Mouse (Mus musculus) heart, embryonic 11.5 days (tissue): ENCODE data around the gene Mbnl2. TPM values are rescaled to one million over a fixed set of nuclear protein-coding genes. Genes with fewer than 3 reads are reported as not detected.
"Not testable (repeated sequence)": the region's sequence is repeated elsewhere in the genome, so short reads cannot be mapped to it uniquely, and the experiment has no call there.

ENCODE experiments used
- ATAC-seq: fragments of 200-750 bp; cut with Nextera tagmentation; replicated peaks from 2 replicates; pipeline ENCODE4 v1.8.0; 2017; ENCODE audit warnings: moderate library complexity; ENCODE audit not compliant: insufficient number of reproducible peaks, low FRiP score, low TSS enrichment
- H3K27ac ChIP-seq: fragments of 300-500 bp; sonication (generic); 2 replicates; pipeline ENCODE4 v1.5.1; 2014; ENCODE audit warnings: mild to moderate bottlenecking, low read depth, low read length
- H3K27me3 ChIP-seq: fragments of 300-500 bp; sonication (generic); 2 replicates; pipeline ENCODE4 v1.6.1; 2014; ENCODE audit warnings: mild to moderate bottlenecking, low read length, mixed read lengths; ENCODE audit not compliant: control insufficient read depth, insufficient read depth
- H3K36me3 ChIP-seq: fragments of 300-500 bp; sonication (generic); 2 replicates; pipeline ENCODE4 v1.6.1; 2014; ENCODE audit warnings: mild to moderate bottlenecking, low read length, moderate library complexity, mixed read lengths; ENCODE audit not compliant: control insufficient read depth, insufficient read depth
- H3K4me1 ChIP-seq: fragments of 300-500 bp; sonication (generic); 2 replicates; pipeline ENCODE4 v1.6.1; 2014; ENCODE audit warnings: low read length; ENCODE audit not compliant: control insufficient read depth, insufficient read depth
- H3K4me2 ChIP-seq: fragments of 300-500 bp; sonication (generic); 2 replicates; pipeline ENCODE4 v1.6.1; 2014; ENCODE audit warnings: mild to moderate bottlenecking, moderate library complexity
- H3K4me3 ChIP-seq: fragments of 300-500 bp; sonication (generic); 2 replicates; pipeline ENCODE4 v1.5.1; 2014; ENCODE audit warnings: low read depth, low read length
- H3K9ac ChIP-seq: fragments of 300-500 bp; sonication (generic); 2 replicates; pipeline ENCODE4 v1.6.1; 2014; ENCODE audit warnings: mild to moderate bottlenecking, low read depth, low read length, moderate library complexity
- H3K9me3 ChIP-seq: fragments of 300-500 bp; sonication (generic); replicated peaks from 2 replicates; pipeline ENCODE4 v1.6.1; 2016; ENCODE audit warnings: low read length; ENCODE audit not compliant: control insufficient read depth
- WGBS: fragments of 180-500 bp; shearing (Covaris S2); extraction: QIAGEN DNeasy Blood & Tissue Kit; methylation state at CpG from one replicate; pipeline ENCODE4 v1.1.7; 2014; ENCODE audit not compliant: insufficient replicate concordance; 5-methylcytosine and 5-hydroxymethylcytosine counted together
- polyA plus RNA-seq: library from polyadenylated mRNA; unstranded; fragments of >200 nt; fragmentation: Nextera tagmentation; extraction: Ambion mirVana; gene quantifications from 2 replicates; pipeline ENCODE4 v1.2.1, GENCODE M21; 2014

Mbnl2 gene
- polyA plus RNA-seq, 1 experiment from 2014 or later = 107 TPM

DNA sequence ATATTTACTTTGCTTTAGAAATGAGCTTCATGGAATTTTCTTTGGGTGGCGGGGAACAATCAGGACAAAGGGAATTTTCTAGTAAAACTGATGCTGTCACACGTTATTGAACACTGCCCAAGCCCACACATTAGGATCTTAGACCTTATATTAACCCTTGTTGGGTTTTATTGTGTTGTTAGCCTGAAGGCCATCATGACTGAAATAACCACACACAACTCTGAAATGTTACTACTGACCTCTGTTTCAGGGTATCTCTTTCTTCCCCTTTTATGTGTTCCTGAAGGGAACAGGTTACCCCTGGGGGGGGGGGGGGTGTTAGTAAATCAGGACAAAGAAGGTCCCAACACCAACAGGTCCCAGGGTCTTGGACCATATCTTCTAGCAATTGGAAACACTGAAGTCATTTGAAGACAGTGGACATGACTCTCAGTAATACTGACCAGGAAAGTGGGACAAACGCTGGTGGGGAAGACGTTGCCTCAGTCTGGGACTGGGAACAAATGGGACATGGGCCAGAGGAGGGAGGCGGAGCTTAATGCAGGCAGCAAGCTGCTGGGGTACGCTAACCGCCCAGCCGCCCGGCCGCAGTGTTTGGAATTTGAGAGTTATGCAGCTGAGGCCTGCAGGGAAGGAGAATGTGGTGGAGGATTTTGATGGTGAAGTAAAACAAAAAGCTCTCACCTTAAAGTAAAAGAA, 80.4 kb downstream of the Mbnl2 start:
- Histone ChIP-seq H3K36me3 (peaks cover 2% of the 10 kb centered on the region; the same call in 1 of the 2 replicates), H3K27me3 (no peaks in the 10 kb centered on the region), H3K9me3 (no peaks in the 10 kb centered on the region), H3K4me3 (no peak overlapping the region), H3K27ac (peak overlapping the region; percentile 87), H3K4me1 (peaks cover 40% of the 10 kb centered on the region), H3K4me2 (peak overlapping the region; percentile 54), H3K9ac (no peak overlapping the region)
- WGBS = 73% methylated on average over 10 of the region's 10 CpGs
- no peak for ATAC-seq

- peaks cover 2% of the 10 kb centered on the region; the same call in 1 of the 2 replicates for H3K36me3 ChIP-seq
- H3K27me3 ChIP-seq = no peaks in the 10 kb centered on the region
- ATAC-seq = no peak
- WGBS = 93% methylated on average over 19 of the region's 19 CpGs
- H3K9ac ChIP-seq = no peak overlapping the region
- H3K4me1 ChIP-seq = peaks cover 38% of the 10 kb centered on the region
- H3K4me3 ChIP-seq = no peak overlapping the region
- H3K27ac ChIP-seq = no peak overlapping the region
- no peak overlapping the region for H3K4me2 ChIP-seq
- H3K9me3 ChIP-seq = no peaks in the 10 kb centered on the region
Measured at GRCm38 (mm10) chr14:120357321-120358070, 82.0 kb downstream of the Mbnl2 start.

GRCm38 (mm10) chr14:120359608-120360007, 84.1 kb downstream of the Mbnl2 start:
- H3K4me1 ChIP-seq = peaks cover 30% of the 10 kb centered on the region
- 93% methylated on average over 8 of the region's 8 CpGs for WGBS
- not testable (repeated sequence) for H3K36me3 ChIP-seq, H3K4me2 ChIP-seq, H3K9ac ChIP-seq, H3K27me3 ChIP-seq, H3K27ac ChIP-seq, H3K4me3 ChIP-seq, H3K9me3 ChIP-seq, ATAC-seq

GRCm38 (mm10) chr14:120361121-120361520, 85.7 kb downstream of the Mbnl2 start:
- Histone ChIP-seq H3K4me1 (peaks cover 17% of the 10 kb centered on the region), H3K4me2 (no peak overlapping the region), H3K27ac (no peak overlapping the region), H3K36me3 (peaks cover 2% of the 10 kb centered on the region; the same call in 1 of the 2 replicates), H3K9me3 (no peaks in the 10 kb centered on the region), H3K27me3 (no peaks in the 10 kb centered on the region), H3K4me3 (no peak overlapping the region), H3K9ac (no peak overlapping the region)
- no peak for ATAC-seq
- 85% methylated on average over 6 of the region's 6 CpGs for WGBS

GRCm38 (mm10) chr14:120362409-120362992, 87.0 kb downstream of the Mbnl2 start:
- ATAC-seq = peak; percentile 72; the same call in 1 of the 2 replicates
- 66% methylated on average over 8 of the region's 8 CpGs for WGBS
- peak overlapping the region; percentile 43 for H3K27ac ChIP-seq
- peaks cover 2% of the 10 kb centered on the region; the same call in 1 of the 2 replicates for H3K36me3 ChIP-seq
- H3K4me1 ChIP-seq = peaks cover 12% of the 10 kb centered on the region
- no peak overlapping the region for H3K4me3 ChIP-seq
- no peaks in the 10 kb centered on the region for H3K9me3 ChIP-seq
- H3K9ac ChIP-seq = no peak overlapping the region
- H3K4me2 ChIP-seq = no peak overlapping the region
- H3K27me3 ChIP-seq = no peaks in the 10 kb centered on the region

GRCm38 (mm10) chr14:120363090-120363818, 87.8 kb downstream of the Mbnl2 start:
- peaks cover 13% of the 10 kb centered on the region for H3K4me1 ChIP-seq
- no peaks in the 10 kb centered on the region for H3K27me3 ChIP-seq
- ATAC-seq = 0 out of 2 replicates have a peak, but pooled peaks have one; percentile 22
- no peak overlapping the region for H3K4me2 ChIP-seq
- H3K36me3 ChIP-seq = peaks cover 2% of the 10 kb centered on the region; the same call in 1 of the 2 replicates
- WGBS = 61% methylated on average over 8 of the region's 8 CpGs
- H3K4me3 ChIP-seq = no peak overlapping the region
- H3K27ac ChIP-seq = peak overlapping the region; percentile 43
- H3K9ac ChIP-seq = no peak overlapping the region
- H3K9me3 ChIP-seq = no peaks in the 10 kb centered on the region

DNA sequence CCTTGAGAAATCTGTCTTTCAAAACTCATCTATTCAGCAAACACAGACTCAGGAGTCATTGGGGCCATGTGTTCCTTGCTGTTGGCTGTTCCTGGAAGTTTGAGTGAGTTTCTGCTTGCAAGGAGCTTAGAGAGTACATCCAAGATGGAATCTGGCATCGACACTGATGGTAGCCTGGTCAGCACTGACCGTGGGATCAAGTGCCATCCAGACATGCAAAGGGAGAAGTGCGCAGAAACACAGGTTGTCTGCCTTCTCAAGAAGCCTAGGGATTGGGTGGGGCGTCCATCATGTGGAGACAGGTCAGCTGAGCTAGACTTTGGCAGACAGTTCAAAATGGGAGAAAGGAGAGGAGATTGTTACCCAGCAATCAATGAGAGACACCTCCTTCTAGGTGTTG, 89.6 kb downstream of the Mbnl2 start:
- WGBS = 83% methylated on average over 4 of the region's 4 CpGs
- no peak for ATAC-seq
- Histone ChIP-seq H3K27me3 (no peaks in the 10 kb centered on the region), H3K9me3 (no peaks in the 10 kb centered on the region), H3K4me2 (no peak overlapping the region), H3K4me1 (peaks cover 30% of the 10 kb centered on the region), H3K36me3 (no peaks in the 10 kb centered on the region), H3K4me3 (no peak overlapping the region), H3K27ac (no peak overlapping the region), H3K9ac (no peak overlapping the region)

- ATAC-seq = no peak
- WGBS = 80% methylated on average over 8 of the region's 8 CpGs
Measured at GRCm38 (mm10) chr14:120366962-120367361, 91.5 kb downstream of the Mbnl2 start.

More at GRCm38 (mm10) chr14:120366962-120367361, 91.5 kb downstream of the Mbnl2 start:
- Histone ChIP-seq H3K9me3 (no peaks in the 10 kb centered on the region), H3K36me3 (no peaks in the 10 kb centered on the region), H3K27ac (no peak overlapping the region), H3K4me2 (no peak overlapping the region), H3K4me1 (peaks cover 40% of the 10 kb centered on the region), H3K9ac (no peak overlapping the region), H3K27me3 (no peaks in the 10 kb centered on the region), H3K4me3 (no peak overlapping the region)
